Mouse (Mus musculus) MEL (cell line): ENCODE data around the gene Smcp. TPM values are rescaled to one million over a fixed set of nuclear protein-coding genes. Genes with fewer than 3 reads are reported as not detected.

Source experiments
- DNase-seq: peaks from one replicate; pipeline ENCODE4 v3.0.0; 2011; ENCODE audit warnings: low read depth, low spot score
- H3K27ac ChIP-seq: 2 replicates; pipeline ENCODE4 v1.5.1; 2012; ENCODE audit warnings: low read depth, mild to moderate bottlenecking, control low read depth, low read length, moderate library complexity; ENCODE audit not compliant: control insufficient read depth
- H3K27me3 ChIP-seq, 2 experiments: fragments of 150-350 bp in 1 of 2; sonication (generic) in 1 of 2; 2 replicates each; pipeline ENCODE4 v1.6.1; 2012; ENCODE audit warnings: low read length in 2 of 2, mild to moderate bottlenecking in 2 of 2, improper control_type of control experiment in 1 of 2, moderate library complexity in 1 of 2; ENCODE audit not compliant: insufficient read depth in 2 of 2, control insufficient read depth in 1 of 2
- H3K36me3 ChIP-seq, 2 experiments: 2 replicates each; pipeline ENCODE4 v1.6.1; 2012 to 2014; ENCODE audit warnings: low read length in 2 of 2, improper control_type of control experiment in 1 of 2, inconsistent platforms in 1 of 2, mild to moderate bottlenecking in 1 of 2; ENCODE audit not compliant: insufficient read depth in 2 of 2, control insufficient read depth in 1 of 2
- H3K4me1 ChIP-seq, 2 experiments: fragments of 150-350 bp in 1 of 2; sonication (generic) in 1 of 2; 2 replicates each; pipeline ENCODE4 v1.6.1; 2012; ENCODE audit warnings: low read length in 2 of 2, improper control_type of control experiment in 1 of 2, mild to moderate bottlenecking in 1 of 2; ENCODE audit not compliant: insufficient read depth in 2 of 2, control insufficient read depth in 1 of 2
- H3K4me3 ChIP-seq, 2 experiments: fragments of 150-350 bp in 1 of 2; sonication (generic) in 1 of 2; 2 replicates each; pipeline ENCODE4 v1.5.1; 2012; ENCODE audit warnings: low read depth in 2 of 2, low read length in 2 of 2, mild to moderate bottlenecking in 2 of 2, moderate library complexity in 2 of 2, control low read depth in 1 of 2, improper control_type of control experiment in 1 of 2; ENCODE audit not compliant: control insufficient read depth in 1 of 2, insufficient read depth in 1 of 2
- H3K79me2 ChIP-seq: 2 replicates; pipeline ENCODE4 v1.6.1; 2012; ENCODE audit warnings: mild to moderate bottlenecking, low read length, moderate library complexity; ENCODE audit not compliant: control insufficient read depth, poor library complexity, insufficient read depth
- H3K9ac ChIP-seq: 2 replicates; pipeline ENCODE4 v1.6.1; 2012; ENCODE audit warnings: low read depth, mild to moderate bottlenecking, control low read depth, low read length, moderate library complexity; ENCODE audit not compliant: control insufficient read depth, poor library complexity, severe bottlenecking
- H3K9me3 ChIP-seq: fragments of 150-350 bp; sonication (generic); replicated peaks from 2 replicates; pipeline ENCODE4 v1.6.1; 2012; ENCODE audit warnings: mild to moderate bottlenecking, low read length, improper control_type of control experiment, moderate library complexity; ENCODE audit not compliant: insufficient read depth
- CHD2 ChIP-seq: IDR thresholded peaks from 2 replicates; pipeline ENCODE4 v1.6.1; 2011; ENCODE audit warnings: low read length, improper control_type of control experiment
- CTCF ChIP-seq, 3 experiments: IDR thresholded peaks in 2 of 3; conservative IDR thresholded peaks in 1 of 3; 2 replicates each; pipeline ENCODE4 v1.5.1; 2011 to 2012; ENCODE audit warnings: low read length in 3 of 3, low read depth in 2 of 3, mild to moderate bottlenecking in 2 of 3, improper control_type of control experiment in 1 of 3, inconsistent platforms in 1 of 3, mixed read lengths in 1 of 3, moderate library complexity in 1 of 3; ENCODE audit not compliant: control insufficient read depth in 1 of 3, insufficient read depth in 1 of 3, poor library complexity in 1 of 3, severe bottlenecking in 1 of 3
- ELF1 ChIP-seq: IDR thresholded peaks from 2 replicates; pipeline ENCODE4 v1.6.1; 2014; ENCODE audit warnings: low read depth, mild to moderate bottlenecking, inconsistent platforms, low read length, improper control_type of control experiment, moderate library complexity
- EP300 ChIP-seq, 2 experiments: IDR thresholded peaks; 2 replicates each; pipeline ENCODE4 v1.6.1; 2011; ENCODE audit warnings: improper control_type of control experiment in 2 of 2, low read length in 2 of 2, low read depth in 1 of 2, mild to moderate bottlenecking in 1 of 2
- GABPA ChIP-seq: IDR thresholded peaks from 2 replicates; pipeline ENCODE4 v1.6.1; 2012; ENCODE audit warnings: low read depth, mild to moderate bottlenecking, inconsistent platforms, low read length, improper control_type of control experiment, moderate library complexity
- GATA1 ChIP-seq: IDR thresholded peaks from 2 replicates; pipeline ENCODE4 v1.6.1; 2011; ENCODE audit warnings: low read depth, low read length, improper control_type of control experiment
- HCFC1 ChIP-seq: IDR thresholded peaks from 2 replicates; pipeline ENCODE4 v1.6.1; 2012; ENCODE audit warnings: low read depth, mild to moderate bottlenecking, inconsistent platforms, low read length, improper control_type of control experiment, moderate library complexity
- KAT2A ChIP-seq: conservative IDR thresholded peaks from 2 replicates; pipeline ENCODE4 v1.6.1; 2012; ENCODE audit warnings: low read depth, low read length, improper control_type of control experiment, inconsistent platforms
- MAFK ChIP-seq: IDR thresholded peaks from 2 replicates; pipeline ENCODE4 v1.6.1; 2011; ENCODE audit warnings: low read depth, mild to moderate bottlenecking, low read length, improper control_type of control experiment, borderline replicate concordance
- MAX ChIP-seq: IDR thresholded peaks from 2 replicates; pipeline ENCODE4 v1.6.1; 2011; ENCODE audit warnings: low read length, improper control_type of control experiment
- MYB ChIP-seq: IDR thresholded peaks from 2 replicates; pipeline ENCODE4 v1.6.1; 2011; ENCODE audit warnings: mild to moderate bottlenecking, low read depth, low read length, improper control_type of control experiment
- NELFE ChIP-seq: IDR thresholded peaks from 2 replicates; pipeline ENCODE4 v1.6.1; 2011; ENCODE audit warnings: low read depth, low read length, improper control_type of control experiment
- NRF1 ChIP-seq: IDR thresholded peaks from 2 replicates; pipeline ENCODE4 v1.6.1; 2014; ENCODE audit warnings: low read depth, mild to moderate bottlenecking, inconsistent platforms, low read length, improper control_type of control experiment, moderate library complexity; ENCODE audit not compliant: poor library complexity, insufficient read depth, severe bottlenecking
- POLR2AphosphoS5 ChIP-seq: IDR thresholded peaks from 2 replicates; pipeline ENCODE4 v1.6.1; 2012; ENCODE audit warnings: low read depth, borderline replicate concordance, mild to moderate bottlenecking, inconsistent platforms, low read length, moderate library complexity, mixed read lengths
- SIN3A ChIP-seq: IDR thresholded peaks from 2 replicates; pipeline ENCODE4 v1.6.1; 2012; ENCODE audit warnings: low read length, improper control_type of control experiment, inconsistent platforms
- SMC3 ChIP-seq: IDR thresholded peaks from 2 replicates; pipeline ENCODE4 v1.6.1; 2011; ENCODE audit warnings: low read depth, low read length, improper control_type of control experiment
- TAL1 ChIP-seq: IDR thresholded peaks from 2 replicates; pipeline ENCODE4 v1.6.1; 2012; ENCODE audit warnings: mild to moderate bottlenecking, inconsistent platforms, low read length, moderate library complexity, mixed read lengths
- TBP ChIP-seq: IDR thresholded peaks from 2 replicates; pipeline ENCODE4 v1.8.0; 2011; ENCODE audit warnings: low read depth, low read length, improper control_type of control experiment
- TCF12 ChIP-seq: IDR thresholded peaks from 2 replicates; pipeline ENCODE4 v1.6.1; 2014; ENCODE audit warnings: low read depth, mild to moderate bottlenecking, inconsistent platforms, low read length, improper control_type of control experiment, moderate library complexity
- USF1 ChIP-seq: IDR thresholded peaks from 2 replicates; pipeline ENCODE4 v1.6.1; 2014; ENCODE audit warnings: low read depth, mild to moderate bottlenecking, inconsistent platforms, low read length, improper control_type of control experiment, moderate library complexity
- USF2 ChIP-seq, 2 experiments: IDR thresholded peaks; 2 replicates each; pipeline ENCODE4 v1.6.1; 2011 to 2012; ENCODE audit warnings: improper control_type of control experiment in 2 of 2, low read length in 2 of 2, borderline replicate concordance in 1 of 2, inconsistent platforms in 1 of 2, low read depth in 1 of 2, mild to moderate bottlenecking in 1 of 2; ENCODE audit not compliant: insufficient read depth in 1 of 2
- ZKSCAN1 ChIP-seq: IDR thresholded peaks from 2 replicates; pipeline ENCODE4 v1.6.1; 2012; ENCODE audit warnings: low read depth, mild to moderate bottlenecking, inconsistent platforms, low read length, improper control_type of control experiment, moderate library complexity
- ZMIZ1 ChIP-seq: IDR thresholded peaks from 2 replicates; pipeline ENCODE4 v1.6.1; 2012; ENCODE audit warnings: low read depth, mild to moderate bottlenecking, inconsistent platforms, low read length, improper control_type of control experiment, moderate library complexity
- ZNF384 ChIP-seq: IDR thresholded peaks from 2 replicates; pipeline ENCODE4 v1.6.1; 2012; ENCODE audit warnings: low read depth, mild to moderate bottlenecking, inconsistent platforms, low read length, improper control_type of control experiment
- polyA plus RNA-seq, 2 experiments: library from polyadenylated mRNA; stranded (reverse) in 1 of 2; unstranded in 1 of 2; fragments of >175 nt in 1 of 2; fragments of >200 nt in 1 of 2; gene quantifications; 2 replicates each; pipeline versions ENCODE4 v1.2.1 to v1.2.4; 2012; ENCODE audit warnings: low replicate concordance in 2 of 2, low read depth in 1 of 2; ENCODE audit not compliant: insufficient read length in 2 of 2, insufficient read depth in 1 of 2, missing spikeins in 1 of 2
- total RNA-seq: library from RNA; depleted of rRNA; stranded (reverse); fragments of 300-350 nt; gene quantifications from 2 replicates; pipeline ENCODE4 v1.2.3, GENCODE M21; 2012

Smcp gene
- total and polyA plus RNA-seq, 3 experiments, result not detected

DNA sequence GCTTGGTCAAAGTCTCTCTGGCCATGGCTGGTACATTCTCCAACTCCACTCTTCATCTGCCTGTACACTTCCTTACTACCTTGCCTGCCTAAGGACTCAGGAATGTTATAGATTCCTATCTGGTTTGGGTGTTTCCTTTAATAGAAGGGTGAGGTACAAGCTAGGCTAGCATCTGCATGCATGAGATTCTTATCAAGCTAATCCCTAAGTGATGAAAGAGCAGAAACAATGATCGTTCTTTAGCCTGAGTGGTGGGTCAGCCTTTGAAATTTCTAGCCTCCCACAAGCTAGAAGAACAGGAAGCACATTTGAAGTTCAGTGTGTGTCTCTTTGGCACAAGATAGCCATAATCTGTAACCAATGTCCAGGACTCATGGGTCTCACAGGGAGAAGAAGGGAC, 21.0 kb upstream of the Smcp start:
- Histone ChIP-seq H3K4me1 (no peaks in the 10 kb centered on the region), H3K27ac (no peak overlapping the region)

DNA sequence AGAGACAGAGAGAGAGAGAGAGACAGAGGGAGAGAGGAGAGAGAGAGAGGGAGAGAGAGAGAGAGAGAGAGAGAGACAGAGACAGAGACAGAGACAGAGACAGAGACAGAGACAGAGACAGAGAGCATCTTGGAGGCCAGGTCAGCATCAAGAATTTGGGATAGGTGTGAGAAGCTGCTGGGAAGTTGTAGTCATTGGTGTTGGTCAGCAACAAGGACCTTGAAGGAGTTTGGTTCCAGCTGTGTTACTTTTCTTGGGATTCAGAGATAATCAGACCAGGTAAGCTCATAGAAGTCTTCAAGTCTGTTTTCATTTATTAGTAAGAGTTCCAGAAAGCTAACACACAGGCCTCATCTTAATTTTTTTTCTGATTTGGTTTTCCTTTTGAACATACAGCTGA, 18.6 kb upstream of the Smcp start, which contains the start of gene 2210017I01Rik:
Gene 2210017I01Rik, minus strand, starts transcription at position 101 of the 400 bp plus-strand sequence.
- TF ChIP-seq NELFE, result no peak
- no peak for TF ChIP-seq ZKSCAN1
- TF ChIP-seq HCFC1, result no peak
- TF ChIP-seq ZNF384, result no peak
- no peak for TF ChIP-seq USF2 (IDR thresholded peaks at IDR 0.05; ENCODE audit: borderline replicate concordance in 1 of 2, insufficient read depth in 1 of 2, low read depth in 1 of 2, low read length in 2 of 2)
- TF ChIP-seq POLR2AphosphoS5, result no peak
- TF ChIP-seq NRF1, result no peak
- TF ChIP-seq TCF12, result no peak
- TF ChIP-seq USF1, result no peak
- TF ChIP-seq, all 39 proteins: peak for 0
- no peaks in the 10 kb centered on the region for H3K27me3 ChIP-seq
- H3K4me3 ChIP-seq, result no peak within 1 kb of the TSS
- no peak for DNase-seq
- H3K9me3 ChIP-seq, result no peaks in the 10 kb centered on the region
- H3K79me2 ChIP-seq, result no peaks in the 10 kb centered on the region
- H3K36me3 ChIP-seq, result no peaks in the 10 kb centered on the region
- no peak within 1 kb of the TSS for H3K27ac ChIP-seq
- no peak within 1 kb of the TSS for H3K9ac ChIP-seq
- no peaks in the 10 kb centered on the region for H3K4me1 ChIP-seq

More for the DNA sequence above, 21.0 kb upstream of the Smcp start:
- H3K79me2 ChIP-seq, result no peaks in the 10 kb centered on the region
- no peaks in the 10 kb centered on the region for H3K9me3 ChIP-seq
- no peak for TF ChIP-seq SIN3A
- TF ChIP-seq POLR2AphosphoS5, result no peak
- no peak for TF ChIP-seq TAL1
- no peak for TF ChIP-seq MAX
- TF ChIP-seq TBP, result no peak
- TF ChIP-seq KAT2A, result no peak
- no peak for TF ChIP-seq CHD2
- TF ChIP-seq CTCF (IDR thresholded peaks at IDR 0.05 in 2 of 3, conservative IDR thresholded peaks at IDR 0.05 in 1 of 3; ENCODE audit: control insufficient read depth in 1 of 3, insufficient read depth in 1 of 3, low read depth in 2 of 3, low read length in 3 of 3, poor library complexity in 1 of 3, severe bottlenecking in 1 of 3), result no peak
- TF ChIP-seq GABPA, result no peak
- no peak for TF ChIP-seq ZMIZ1
- no peak for TF ChIP-seq MAFK
- TF ChIP-seq ELF1, result no peak
- TF ChIP-seq SMC3, result no peak
- TF ChIP-seq USF1, result no peak
- TF ChIP-seq GATA1, result no peak
- TF ChIP-seq EP300 (IDR thresholded peaks at IDR 0.05; ENCODE audit: low read depth in 1 of 2, low read length in 2 of 2), result no peak
- no peak for TF ChIP-seq MYB
- H3K9ac ChIP-seq, result no peak overlapping the region
- DNase-seq, result no peak
- no peaks in the 10 kb centered on the region for H3K36me3 ChIP-seq
- no peaks in the 10 kb centered on the region for H3K27me3 ChIP-seq
- H3K4me3 ChIP-seq, result no peak overlapping the region
